Mouse (Mus musculus) testis, adult 2 months (tissue): ENCODE data around the gene Kif3b. TPM values are rescaled to one million over a fixed set of nuclear protein-coding genes. Genes with fewer than 3 reads are reported as not detected.

Experiments used
- H3K27ac ChIP-seq: fragments of 200-500 bp; 2 replicates; pipeline ENCODE4 v1.5.1; 2012; ENCODE audit warnings: low read depth, low read length; ENCODE audit not compliant: control insufficient read depth, insufficient read depth
- H3K27me3 ChIP-seq: fragments of 200-500 bp; 2 replicates; pipeline ENCODE4 v1.6.1; 2012; ENCODE audit warnings: mild to moderate bottlenecking, low read length, moderate library complexity; ENCODE audit not compliant: control insufficient read depth, insufficient read depth
- H3K36me3 ChIP-seq: fragments of 200-500 bp; 2 replicates; pipeline ENCODE4 v1.6.1; 2012; ENCODE audit warnings: mild to moderate bottlenecking, low read length; ENCODE audit not compliant: control insufficient read depth, insufficient read depth
- H3K4me1 ChIP-seq: fragments of 200-500 bp; 2 replicates; pipeline ENCODE4 v1.6.1; 2012; ENCODE audit warnings: low read length; ENCODE audit not compliant: control insufficient read depth, insufficient read depth
- H3K4me3 ChIP-seq: fragments of 200-500 bp; 2 replicates; pipeline ENCODE4 v1.5.1; 2012; ENCODE audit warnings: low read depth, mild to moderate bottlenecking, low read length, moderate library complexity, mixed read lengths; ENCODE audit not compliant: control insufficient read depth
- CTCF ChIP-seq: fragments of 200-500 bp; IDR thresholded peaks from 2 replicates; pipeline ENCODE4 v1.5.1; 2012; ENCODE audit warnings: low read depth, mild to moderate bottlenecking, inconsistent platforms, low read length, moderate library complexity; ENCODE audit not compliant: control insufficient read depth, insufficient read depth, insufficient replicate concordance
- POLR2A ChIP-seq: fragments of 200-500 bp; IDR thresholded peaks from 2 replicates; pipeline ENCODE4 v1.6.1; 2012; ENCODE audit warnings: low read depth, mild to moderate bottlenecking, inconsistent platforms, low read length, moderate library complexity; ENCODE audit not compliant: control insufficient read depth
- polyA plus RNA-seq: library from polyadenylated mRNA; depleted of rRNA; stranded (reverse); fragments of >200 nt; gene quantifications from 2 replicates; pipeline ENCODE4 v1.2.3, GENCODE M21; 2012

Kif3b gene
- polyA plus RNA-seq, 1 experiment, result 54.7 TPM

DNA sequence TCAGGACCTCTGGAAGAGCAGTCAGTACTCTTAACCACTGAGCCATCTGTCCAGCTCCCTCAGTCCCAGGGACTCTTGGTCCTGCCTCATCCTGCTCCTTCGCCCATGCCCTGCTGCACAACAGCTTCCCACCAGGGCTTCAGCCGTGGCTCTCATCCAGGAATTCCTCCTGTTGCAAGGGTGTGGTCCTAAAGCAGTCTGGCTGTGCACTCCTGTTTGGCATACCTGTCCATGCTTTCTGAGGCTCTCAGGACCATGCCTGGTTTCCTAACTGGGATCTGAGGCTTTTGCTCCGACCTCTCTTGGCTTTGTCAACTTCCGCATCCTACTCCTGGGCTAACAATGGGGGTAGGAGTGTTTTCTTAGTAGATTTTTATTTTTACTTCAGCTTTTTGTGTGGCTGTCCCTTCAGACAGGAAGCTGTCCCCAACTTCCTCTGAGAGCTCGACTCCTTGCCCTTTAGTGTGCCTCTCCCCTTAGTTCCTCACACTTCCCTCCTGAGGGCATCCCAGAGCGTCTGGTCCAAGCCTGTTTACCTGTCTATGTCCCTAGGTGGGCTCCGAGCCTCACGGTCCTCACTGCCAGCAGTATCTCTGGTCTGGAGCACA is 27.9 kb downstream of the Kif3b start:
- peaks cover 1% of the 10 kb centered on the region for H3K36me3 ChIP-seq
- H3K4me3 ChIP-seq, result no peak overlapping the region
- H3K4me1 ChIP-seq, result no peaks in the 10 kb centered on the region
- no peaks in the 10 kb centered on the region for H3K27me3 ChIP-seq
- no peak overlapping the region for H3K27ac ChIP-seq
- no peak for TF ChIP-seq CTCF

DNA sequence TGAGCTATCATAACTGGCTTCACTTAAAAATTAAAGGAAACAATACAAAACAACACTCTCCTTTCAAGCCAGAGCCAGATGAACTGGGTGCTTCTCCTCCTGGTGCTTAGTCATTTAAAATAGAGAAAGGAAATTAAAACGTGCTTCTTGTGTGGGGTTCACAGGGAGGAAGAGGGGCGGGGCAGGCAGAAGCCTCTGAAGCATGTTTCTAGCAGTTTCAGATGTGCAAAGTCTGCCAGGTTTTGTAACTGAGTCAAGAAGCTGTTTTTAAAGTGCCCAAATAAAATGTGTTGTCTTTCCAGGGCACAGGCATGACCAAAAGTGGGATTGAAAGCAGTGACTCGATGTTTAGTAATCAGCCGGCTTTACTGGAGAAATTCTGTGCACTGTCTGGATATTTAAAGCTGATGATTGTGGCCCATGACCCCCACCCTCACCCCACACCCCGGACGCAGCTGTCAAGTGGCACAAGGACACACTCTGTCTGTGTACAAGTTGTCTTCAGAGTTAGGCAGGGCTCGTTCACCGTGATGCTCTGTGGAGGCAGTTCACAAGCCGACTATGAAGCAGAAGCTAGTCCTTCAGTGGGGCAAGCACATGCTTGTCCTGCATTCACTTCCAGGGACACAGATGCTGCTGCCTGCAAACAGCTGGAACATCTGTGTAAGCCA is 34.6 kb downstream of the Kif3b start:
- TF ChIP-seq CTCF, result no peak
- TF ChIP-seq POLR2A, result no peak
- no peaks in the 10 kb centered on the region; the same call in 1 of the 2 replicates for H3K36me3 ChIP-seq
- no peaks in the 10 kb centered on the region for H3K27me3 ChIP-seq

DNA sequence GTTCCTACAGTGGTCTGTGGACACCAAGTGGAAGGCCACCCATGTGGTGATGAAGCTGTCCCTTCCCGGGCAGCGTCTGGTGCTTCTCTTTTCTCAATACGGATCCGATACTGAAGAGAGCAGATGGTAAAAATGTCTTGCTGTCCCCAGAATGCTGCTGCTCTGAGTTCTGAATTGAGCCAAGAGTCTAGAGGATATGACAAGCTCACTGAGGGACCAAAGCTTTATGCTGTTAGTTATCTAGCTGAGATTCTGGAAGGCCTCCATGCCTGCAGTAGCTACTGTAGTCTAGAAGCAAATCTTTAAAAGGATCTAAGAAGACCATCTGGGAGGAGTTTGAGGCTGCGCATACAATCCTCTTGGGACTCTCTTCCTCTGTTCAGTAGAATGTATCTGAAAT is 41.1 kb downstream of the Kif3b start:
- H3K4me1 ChIP-seq, result no peaks in the 10 kb centered on the region
- TF ChIP-seq CTCF, result no peak
- TF ChIP-seq POLR2A, result no peak
- H3K27ac ChIP-seq, result no peak overlapping the region
- H3K27me3 ChIP-seq, result no peaks in the 10 kb centered on the region
- H3K36me3 ChIP-seq, result no peaks in the 10 kb centered on the region; the same call in 1 of the 2 replicates
- no peak overlapping the region for H3K4me3 ChIP-seq

More for the DNA sequence above, 34.6 kb downstream of the Kif3b start:
- Histone ChIP-seq H3K4me1 (no peaks in the 10 kb centered on the region), H3K27ac (no peak overlapping the region), H3K4me3 (no peak overlapping the region)

DNA sequence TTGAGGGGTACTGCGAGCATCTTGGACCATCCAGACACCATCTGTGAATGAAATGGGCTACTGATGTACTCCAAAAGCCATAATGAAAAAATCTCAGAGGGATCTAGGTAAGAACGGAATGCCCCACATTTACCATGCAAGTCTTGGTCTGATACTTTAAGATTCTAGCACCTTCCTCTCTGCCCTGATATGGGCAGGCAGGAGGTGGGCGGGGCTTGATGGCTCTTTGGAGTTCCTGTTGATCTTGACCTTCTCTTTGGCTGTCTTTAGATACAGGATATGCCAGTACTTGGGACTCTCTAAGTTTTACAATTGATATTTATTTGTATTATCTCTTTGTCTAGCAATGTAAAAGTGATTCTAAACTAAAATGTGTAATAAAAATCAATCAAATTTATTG is 41.8 kb downstream of the Kif3b start:
- H3K27me3 ChIP-seq, result no peaks in the 10 kb centered on the region
- H3K4me1 ChIP-seq, result no peaks in the 10 kb centered on the region
- no peak overlapping the region for H3K4me3 ChIP-seq
- H3K27ac ChIP-seq, result no peak overlapping the region
- TF ChIP-seq POLR2A, result no peak
- no peak for TF ChIP-seq CTCF
- no peaks in the 10 kb centered on the region; the same call in 1 of the 2 replicates for H3K36me3 ChIP-seq

DNA sequence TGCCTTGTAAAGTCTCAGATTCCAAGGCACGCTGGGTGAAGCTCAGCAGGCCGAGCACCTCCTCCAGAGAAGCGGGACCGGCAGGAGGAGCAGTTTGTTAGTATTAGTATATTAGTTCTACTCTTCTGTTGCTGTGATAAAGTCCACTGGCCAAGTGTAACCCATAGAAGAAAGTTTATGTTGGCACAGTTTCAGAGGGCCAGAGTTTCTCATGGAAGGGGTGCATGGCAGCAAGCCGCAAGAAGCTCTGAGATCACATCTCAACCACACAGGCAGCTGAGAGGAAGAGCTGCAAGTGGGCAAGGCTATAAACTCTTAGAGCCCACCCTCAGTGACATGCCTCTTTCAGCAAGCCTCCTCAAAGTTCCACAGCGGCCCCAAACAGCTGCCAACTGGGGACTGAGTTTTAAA is 42.6 kb downstream of the Kif3b start:
- Histone ChIP-seq H3K4me1 (no peaks in the 10 kb centered on the region), H3K4me3 (no peak overlapping the region), H3K27me3 (no peaks in the 10 kb centered on the region), H3K27ac (no peak overlapping the region), H3K36me3 (no peaks in the 10 kb centered on the region; the same call in 1 of the 2 replicates)
- no peak for TF ChIP-seq POLR2A
- no peak for TF ChIP-seq CTCF

DNA sequence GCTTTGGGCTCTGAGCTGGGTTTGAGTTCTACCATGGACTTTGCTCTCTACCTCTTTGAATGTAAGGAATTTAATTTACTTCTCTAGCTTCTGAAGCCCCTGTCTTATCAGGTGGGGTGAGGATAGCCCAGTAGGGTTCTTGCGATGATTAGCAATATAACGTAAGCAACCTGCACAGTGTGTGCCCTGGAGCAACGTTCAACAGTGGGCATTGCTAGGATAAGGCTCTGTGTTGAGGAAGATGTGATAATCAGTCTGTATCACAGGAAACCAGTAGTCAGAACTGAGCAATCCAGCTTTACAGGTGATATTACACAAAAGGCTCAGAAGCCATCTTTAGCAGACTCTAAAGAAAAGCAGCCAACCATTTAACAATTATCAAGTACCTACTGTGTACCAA is 43.1 kb downstream of the Kif3b start:
- TF ChIP-seq POLR2A, result no peak
- TF ChIP-seq CTCF, result no peak
- no peaks in the 10 kb centered on the region for H3K27me3 ChIP-seq
- no peaks in the 10 kb centered on the region; the same call in 1 of the 2 replicates for H3K36me3 ChIP-seq
- H3K4me3 ChIP-seq, result no peak overlapping the region
- H3K27ac ChIP-seq, result no peak overlapping the region
- no peaks in the 10 kb centered on the region for H3K4me1 ChIP-seq

DNA sequence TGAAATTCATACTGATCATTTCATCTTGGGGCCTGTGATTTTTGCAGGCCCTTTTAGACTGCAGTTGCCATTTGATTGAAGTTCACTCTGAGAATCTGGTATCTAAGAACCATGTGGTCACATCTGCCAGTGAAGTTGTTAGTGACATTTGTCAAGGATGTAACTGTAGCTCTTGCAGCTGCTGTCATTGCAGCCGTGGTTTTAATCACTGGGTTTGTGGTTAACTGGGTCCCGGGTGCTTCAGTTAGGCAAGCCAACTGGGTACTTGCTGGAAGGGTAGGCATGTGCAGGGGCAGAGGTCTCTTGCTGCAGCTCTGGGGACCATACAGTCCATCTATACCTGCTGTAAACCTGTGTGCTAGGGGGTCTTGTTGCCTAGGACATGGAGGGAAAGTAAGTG is 44.9 kb downstream of the Kif3b start:
- Histone ChIP-seq H3K27me3 (no peaks in the 10 kb centered on the region), H3K4me3 (no peak overlapping the region), H3K36me3 (no peaks in the 10 kb centered on the region; the same call in 1 of the 2 replicates), H3K27ac (no peak overlapping the region), H3K4me1 (no peaks in the 10 kb centered on the region)
- TF ChIP-seq CTCF, result no peak
- TF ChIP-seq POLR2A, result no peak
